Mouse (Mus musculus): ENCODE measurements around the gene Gpr183.

GRCm38 (mm10) chr14:121994846-121995556 is 30.0 kb upstream of the Gpr183 start:
- TF ChIP-seq POLR2A (IDR thresholded peaks at IDR 0.05; ENCODE audit: extremely low read depth, insufficient read depth, low read length), result no peak
- no peak for TF ChIP-seq CTCF (IDR thresholded peaks at IDR 0.05; ENCODE audit: low read depth, low read length)

All from liver, adult 2 months (tissue).